Mouse (Mus musculus) bone marrow macrophage, adult 2 months (primary cell): Measurements from ENCODE around the gene Gm13539.

ENCODE experiments used
- CTCF ChIP-seq: IDR thresholded peaks from 2 replicates; pipeline ENCODE4 v1.5.1; 2012; ENCODE audit warnings: low read depth, mild to moderate bottlenecking, low read length, moderate library complexity
- POLR2A ChIP-seq: IDR thresholded peaks from 2 replicates; pipeline ENCODE4 v1.6.1; 2012; ENCODE audit warnings: mild to moderate bottlenecking, low read depth, low read length, borderline replicate concordance

- TF ChIP-seq POLR2A (no peak), CTCF (no peak)
These were observed 7.0 kb downstream of the Gm13539 start for GRCm38 (mm10) chr2:25789092-25789491.
